Mouse (Mus musculus) embryonic facial prominence, embryonic 11.5 days (tissue): ENCODE measurements at regions not wholly inside any gene's neighbourhood (a gene's known extent, or its start where the extent isn't known, plus 50 kb on each side); places are given as distances from the start of the nearest gene placed in this dataset.

Experiments
- ATAC-seq: fragments of 200-750 bp; cut with Nextera tagmentation; replicated peaks from 2 replicates; pipeline ENCODE4 v1.8.0; 2017; ENCODE audit warnings: low read depth; ENCODE audit not compliant: insufficient number of reproducible peaks, low FRiP score, low TSS enrichment
- DNase-seq: peaks from one replicate; pipeline ENCODE4 v3.0.0-alpha.2; 2015; ENCODE audit warnings: low spot score
- H3K27ac ChIP-seq: fragments of 300-500 bp; sonication (generic); replicated peaks from 2 replicates; pipeline ENCODE4 v1.5.1; 2014; ENCODE audit warnings: mild to moderate bottlenecking, low read depth, low read length, control low read depth
- H3K27me3 ChIP-seq: fragments of 300-500 bp; sonication (generic); 2 replicates; pipeline ENCODE4 v1.6.1; 2014; ENCODE audit warnings: mild to moderate bottlenecking, low read length, moderate library complexity, mixed read lengths; ENCODE audit not compliant: control insufficient read depth, insufficient read depth
- H3K36me3 ChIP-seq: fragments of 300-500 bp; sonication (generic); replicated peaks from 2 replicates; pipeline ENCODE4 v1.6.1; 2014; ENCODE audit warnings: low read depth, mild to moderate bottlenecking, low read length, moderate library complexity, mixed read lengths; ENCODE audit not compliant: control insufficient read depth, insufficient read depth
- H3K4me1 ChIP-seq: fragments of 300-500 bp; sonication (generic); 2 replicates; pipeline ENCODE4 v1.6.1; 2014; ENCODE audit warnings: low read length, mixed read lengths; ENCODE audit not compliant: control insufficient read depth, insufficient read depth
- H3K4me2 ChIP-seq: fragments of 300-500 bp; sonication (generic); 2 replicates; pipeline ENCODE4 v1.6.1; 2014; ENCODE audit warnings: low read depth, mild to moderate bottlenecking, control low read depth, low read length, moderate library complexity
- H3K4me3 ChIP-seq: fragments of 300-500 bp; sonication (generic); 2 replicates; pipeline ENCODE4 v1.5.1; 2014; ENCODE audit warnings: low read depth, low read length, control low read depth
- H3K9ac ChIP-seq: fragments of 300-500 bp; sonication (generic); replicated peaks from 2 replicates; pipeline ENCODE4 v1.6.1; 2014; ENCODE audit warnings: mild to moderate bottlenecking, control low read depth, low read length
- H3K9me3 ChIP-seq: fragments of 300-500 bp; sonication (generic); replicated peaks from 2 replicates; pipeline ENCODE4 v1.6.1; 2016; ENCODE audit warnings: mild to moderate bottlenecking, low read length, inconsistent platforms, mixed read lengths; ENCODE audit not compliant: control insufficient read depth
- WGBS: fragments of 180-500 bp; shearing (Covaris S2); extraction: QIAGEN DNeasy Blood & Tissue Kit; methylation state at CpG from one replicate; pipeline ENCODE4 v1.1.7; 2014; 5-methylcytosine and 5-hydroxymethylcytosine counted together

DNA sequence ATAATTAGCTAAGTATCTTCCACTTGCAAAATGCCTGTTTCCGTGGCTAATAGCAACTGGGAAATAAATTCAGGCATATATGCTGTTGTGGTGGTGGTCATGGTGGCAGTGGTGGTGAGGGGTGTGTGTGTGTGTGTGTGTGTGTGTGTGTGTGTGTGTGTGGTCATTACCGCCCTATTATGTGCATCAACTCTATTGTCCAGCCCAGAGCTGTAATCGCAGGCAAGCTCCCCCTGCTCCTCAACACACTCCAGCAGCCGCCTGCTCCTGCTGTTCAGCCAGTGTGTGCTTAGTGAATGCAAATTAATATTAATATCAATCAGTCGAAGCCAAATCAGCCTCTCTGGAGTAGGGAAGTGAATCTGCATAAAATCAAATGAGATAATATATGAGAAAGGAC lies 152.9 kb upstream of the Zic3 start:
- Histone ChIP-seq H3K9me3 (no peaks in the 10 kb centered on the region), H3K4me1 (no peaks in the 10 kb centered on the region), H3K4me3 (no peak overlapping the region), H3K27me3 (no peaks in the 10 kb centered on the region), H3K9ac (no peak overlapping the region), H3K36me3 (no peaks in the 10 kb centered on the region), H3K4me2 (no peak overlapping the region), H3K27ac (no peak overlapping the region)
- 74% methylated on average over 5 of the region's 5 CpGs for WGBS
- DNase-seq (no peak), ATAC-seq (no peak)

DNA sequence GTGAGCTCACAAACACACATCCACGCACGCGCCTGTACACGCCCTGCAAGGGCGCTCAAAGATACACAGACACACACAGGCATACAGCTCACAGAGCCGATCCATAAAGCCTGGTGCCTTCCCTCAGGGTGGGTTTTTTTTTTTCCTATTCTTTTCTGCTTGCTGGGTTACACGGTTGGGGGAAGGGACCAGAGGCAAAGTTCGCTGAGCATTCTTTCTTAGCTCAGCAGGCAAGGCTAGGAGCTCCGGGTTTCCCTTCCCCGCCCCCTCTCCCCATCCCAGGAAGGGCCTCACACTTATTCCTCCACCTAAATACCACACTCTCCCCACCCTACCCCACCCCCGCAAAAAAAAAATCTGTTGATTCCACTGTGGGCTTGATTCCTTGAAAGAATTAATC lies 105.8 kb upstream of the Zic3 start:
- Histone ChIP-seq H3K9me3 (no peaks in the 10 kb centered on the region), H3K4me2 (no peak overlapping the region), H3K4me1 (no peaks in the 10 kb centered on the region), H3K4me3 (no peak overlapping the region), H3K27me3 (peaks cover 4% of the 10 kb centered on the region), H3K9ac (no peak overlapping the region), H3K36me3 (no peaks in the 10 kb centered on the region), H3K27ac (no peak overlapping the region)
- DNase-seq, result peak; percentile 7
- 13% methylated on average over 11 of the region's 11 CpGs for WGBS
- ATAC-seq, result no peak

DNA sequence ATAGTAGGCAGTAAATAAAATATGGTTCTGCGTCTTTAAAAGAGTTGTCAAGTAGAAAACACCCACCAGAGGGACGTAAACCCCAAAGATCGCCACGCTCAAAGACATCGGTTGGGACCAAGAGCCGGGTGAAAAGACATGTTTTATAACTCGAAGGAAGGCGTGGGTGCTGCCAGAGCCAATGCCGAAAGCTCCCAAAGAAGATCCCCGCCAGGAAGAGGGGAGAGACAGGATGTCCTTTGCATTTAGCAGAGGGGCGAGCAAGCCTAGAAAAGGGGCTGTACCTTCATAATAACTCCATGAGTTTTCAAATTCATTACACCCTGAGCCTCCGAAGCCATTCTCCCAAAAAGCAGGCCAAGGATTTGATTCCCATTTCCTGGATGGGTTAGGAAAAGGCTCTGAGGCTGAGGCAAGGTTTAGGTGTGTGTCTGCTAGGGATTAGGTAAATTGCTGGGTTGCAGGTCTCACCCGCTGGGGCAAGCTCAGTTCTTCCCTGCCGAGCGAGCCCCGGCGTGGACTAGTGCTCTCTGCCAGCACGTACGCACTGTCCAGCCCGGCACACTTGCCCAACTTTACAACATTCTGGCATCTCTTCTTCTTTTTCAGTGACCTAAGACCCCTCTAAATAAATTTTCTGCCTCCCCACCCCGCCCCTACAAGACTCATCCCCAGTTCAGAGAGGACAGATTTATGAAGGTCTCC lies 104.9 kb upstream of the Zic3 start:
- Histone ChIP-seq H3K36me3 (no peaks in the 10 kb centered on the region), H3K27ac (no peak overlapping the region), H3K4me2 (no peak overlapping the region), H3K9ac (no peak overlapping the region), H3K4me1 (no peaks in the 10 kb centered on the region), H3K9me3 (no peaks in the 10 kb centered on the region), H3K27me3 (peaks cover 7% of the 10 kb centered on the region), H3K4me3 (no peak overlapping the region)
- peak; percentile 5 for DNase-seq
- 0 out of 2 replicates have a peak, but pooled peaks have one; percentile 44 for ATAC-seq
- WGBS, result 20% methylated on average over 21 of the region's 21 CpGs

DNA sequence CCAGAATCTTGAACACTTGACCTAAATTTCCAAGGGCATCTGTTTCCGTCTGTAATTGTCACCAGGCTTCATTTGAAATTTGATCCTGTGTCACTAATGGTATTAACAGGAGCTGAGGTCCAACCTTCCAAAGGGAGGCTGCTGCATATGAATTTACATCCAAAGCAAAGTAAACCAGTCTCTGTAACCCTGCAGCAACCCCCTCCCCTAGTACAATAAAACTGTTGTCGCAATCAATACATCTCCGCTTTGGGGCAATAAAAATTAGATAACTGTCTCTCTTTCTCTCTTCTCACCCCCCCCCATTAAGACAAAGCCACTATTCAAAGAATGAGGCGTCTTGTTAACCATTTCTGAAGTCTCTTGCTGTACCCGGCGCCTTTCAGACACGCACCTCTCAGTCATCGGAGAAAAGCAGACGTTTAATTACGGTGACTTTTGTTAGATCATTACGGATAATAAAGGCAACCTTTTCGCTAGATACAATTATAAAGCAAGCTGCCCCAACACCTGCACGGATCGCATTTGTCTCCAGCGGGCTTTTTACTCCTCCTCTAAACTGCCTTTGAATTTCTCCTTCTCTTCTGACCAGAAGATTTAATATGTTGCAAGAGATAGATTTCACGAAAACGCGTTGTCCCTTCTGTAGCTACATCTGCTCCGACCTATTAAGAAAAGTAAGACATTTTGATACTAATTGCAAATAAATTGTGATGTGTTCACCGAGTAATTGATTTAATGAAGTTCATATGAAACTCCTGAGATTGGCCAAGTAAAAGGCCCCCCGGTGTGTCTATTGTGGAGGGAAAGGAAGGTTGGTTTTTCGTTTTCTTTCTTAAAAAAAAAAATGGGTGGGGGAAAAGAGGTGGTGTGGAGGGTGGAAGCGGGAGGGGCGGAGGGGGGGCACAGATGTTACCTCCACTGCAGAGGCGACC lies 104.1 kb upstream of the Zic3 start:
- H3K27ac ChIP-seq, result no peak overlapping the region
- ATAC-seq (no peak), DNase-seq (peak; percentile 5)
- H3K9me3 ChIP-seq, result no peaks in the 10 kb centered on the region
- H3K4me2 ChIP-seq, result no peak overlapping the region
- no peak overlapping the region for H3K4me3 ChIP-seq
- H3K36me3 ChIP-seq, result no peaks in the 10 kb centered on the region
- no peak overlapping the region for H3K9ac ChIP-seq
- H3K4me1 ChIP-seq, result no peaks in the 10 kb centered on the region
- peaks cover 10% of the 10 kb centered on the region for H3K27me3 ChIP-seq
- WGBS, result 20% methylated on average over 22 of the region's 25 CpGs

DNA sequence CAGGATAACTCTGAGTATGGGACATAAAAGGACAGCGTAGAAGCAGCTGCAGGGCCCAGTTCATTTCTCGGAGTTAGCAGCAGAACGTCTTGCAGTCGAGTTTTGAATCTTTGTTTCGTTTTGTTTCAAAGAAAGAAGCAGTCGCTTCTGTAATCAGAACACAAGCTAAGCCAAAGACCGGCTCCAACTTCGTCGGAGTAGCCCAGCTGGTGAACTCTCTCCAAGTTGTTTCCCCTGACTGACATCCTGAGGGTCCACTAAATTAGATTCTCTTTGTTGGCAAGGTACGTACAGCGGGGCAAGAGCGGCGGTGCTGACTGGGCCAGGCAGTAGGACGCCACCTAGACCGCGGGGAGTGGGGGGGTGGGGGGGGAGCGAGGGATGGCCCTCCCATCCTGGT lies 102.6 kb upstream of the Zic3 start:
- peak; percentile 8 for DNase-seq
- Histone ChIP-seq H3K27ac (no peak overlapping the region), H3K4me2 (no peak overlapping the region), H3K27me3 (peaks cover 10% of the 10 kb centered on the region), H3K4me1 (no peaks in the 10 kb centered on the region), H3K4me3 (no peak overlapping the region), H3K9me3 (no peaks in the 10 kb centered on the region), H3K9ac (no peak overlapping the region), H3K36me3 (no peaks in the 10 kb centered on the region)
- 16% methylated on average over 13 of the region's 17 CpGs for WGBS
- no peak for ATAC-seq

DNA sequence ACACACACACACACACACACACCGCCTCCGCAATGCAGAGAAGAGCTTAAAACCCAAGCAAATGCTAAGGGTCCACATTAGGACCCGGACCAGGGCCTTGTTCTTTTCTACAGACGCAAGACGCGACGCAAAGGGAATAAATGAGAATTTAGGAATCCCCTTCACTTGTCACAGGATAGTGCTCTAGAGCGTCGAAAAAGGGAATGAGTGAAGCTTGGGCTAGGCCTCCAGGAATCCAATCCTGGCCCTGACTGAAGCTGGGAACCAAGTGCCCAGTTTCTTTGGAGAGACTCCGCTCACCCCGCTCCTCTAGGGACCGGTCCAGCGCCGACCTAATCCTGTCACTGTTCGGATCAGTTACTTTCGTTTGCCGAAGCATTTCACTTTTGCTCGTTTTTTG lies 102.1 kb upstream of the Zic3 start:
- Histone ChIP-seq H3K36me3 (no peaks in the 10 kb centered on the region), H3K4me3 (no peak overlapping the region), H3K4me1 (no peaks in the 10 kb centered on the region), H3K27me3 (peaks cover 10% of the 10 kb centered on the region), H3K27ac (no peak overlapping the region), H3K9ac (no peak overlapping the region), H3K9me3 (no peaks in the 10 kb centered on the region), H3K4me2 (no peak overlapping the region)
- ATAC-seq (no peak), DNase-seq (peak; percentile 10)
- WGBS, result 12% methylated on average over 18 of the region's 18 CpGs

DNA sequence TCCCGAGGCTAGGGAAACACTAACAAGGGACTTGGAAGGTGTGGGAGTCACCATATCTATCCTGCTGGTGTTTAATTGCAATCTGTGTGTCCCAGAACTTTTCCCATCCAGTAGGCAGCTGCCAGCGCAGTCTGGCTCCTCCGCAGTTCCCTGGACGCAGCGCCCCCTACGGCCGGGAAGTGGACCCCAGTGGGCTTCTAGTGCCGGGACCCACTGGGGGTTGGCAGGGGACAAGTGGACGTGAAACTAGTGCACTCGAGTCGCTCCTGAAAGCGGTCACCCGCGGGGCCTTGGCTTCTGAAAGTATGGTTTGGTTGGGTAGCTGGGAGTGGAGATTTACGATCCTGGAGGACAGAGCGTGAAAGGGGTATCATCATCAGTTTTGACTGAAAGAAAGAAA lies 101.2 kb upstream of the Zic3 start:
- no peak overlapping the region for H3K4me2 ChIP-seq
- no peak for ATAC-seq
- H3K4me1 ChIP-seq, result no peaks in the 10 kb centered on the region
- no peak overlapping the region for H3K9ac ChIP-seq
- DNase-seq, result peak; percentile 18
- peaks cover 10% of the 10 kb centered on the region for H3K27me3 ChIP-seq
- no peak overlapping the region for H3K27ac ChIP-seq
- no peaks in the 10 kb centered on the region for H3K9me3 ChIP-seq
- H3K36me3 ChIP-seq, result no peaks in the 10 kb centered on the region
- WGBS, result 15% methylated on average over 16 of the region's 16 CpGs
- no peak overlapping the region for H3K4me3 ChIP-seq

DNA sequence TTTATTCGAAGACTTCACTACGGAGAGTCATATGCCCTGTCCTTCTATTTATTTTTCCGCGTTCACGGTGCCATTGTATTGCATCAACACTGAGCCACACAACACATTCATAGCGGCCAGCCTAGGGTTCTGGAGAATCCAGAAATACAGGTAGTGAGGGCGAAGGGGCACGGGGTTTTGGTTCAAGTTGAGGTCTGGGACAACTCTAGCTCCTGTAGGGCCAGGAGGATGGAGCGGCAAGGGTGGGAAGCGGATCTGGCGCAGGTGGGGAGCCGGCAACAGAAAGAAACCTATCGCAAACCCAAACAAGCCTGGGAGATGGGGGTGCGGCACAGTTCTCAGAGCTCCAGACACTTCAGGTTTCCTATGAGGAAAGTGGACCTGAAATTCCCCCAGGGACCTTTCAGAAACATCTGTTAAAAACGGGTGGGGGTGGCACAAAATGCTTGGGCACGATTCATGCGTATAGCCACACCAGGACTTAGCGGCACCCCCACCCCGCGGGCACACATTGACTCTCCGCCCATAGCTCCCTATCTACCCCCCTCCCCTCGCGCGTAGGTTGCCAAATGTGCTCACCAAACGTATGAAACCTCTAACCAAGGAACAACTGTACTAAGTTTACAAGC lies 100.6 kb upstream of the Zic3 start:
- WGBS, result 23% methylated on average over 25 of the region's 25 CpGs
- ATAC-seq, result no peak
- no peak for DNase-seq
- Histone ChIP-seq H3K36me3 (no peaks in the 10 kb centered on the region), H3K9ac (no peak overlapping the region), H3K27ac (no peak overlapping the region), H3K27me3 (peaks cover 10% of the 10 kb centered on the region), H3K4me3 (no peak overlapping the region), H3K9me3 (no peaks in the 10 kb centered on the region), H3K4me1 (no peaks in the 10 kb centered on the region), H3K4me2 (no peak overlapping the region)
